Mouse (Mus musculus): ENCODE results near the gene Nt5c2. TPM values are rescaled to one million over a fixed set of nuclear protein-coding genes. Genes with fewer than 3 reads are reported as not detected.

Gene Nt5c2
- total and polyA plus RNA-seq, 3 experiments = 17.0 to 158 (median 148) TPM

GRCm38 (mm10) chr19:46929044-46929587 is 85.8 kb downstream of the Nt5c2 start:
- Histone ChIP-seq H3K27me3 (ENCODE audit: insufficient read depth, low read length) (no peaks in the 10 kb centered on the region), H3K9me3 (replicated peaks) (no peaks in the 10 kb centered on the region), H3K36me3 (replicated peaks) (peaks cover 54% of the 10 kb centered on the region), H3K4me3 (ENCODE audit: low read depth, low read length) (no peak overlapping the region), H3K4me1 (ENCODE audit: insufficient read depth, low read depth, low read length) (peaks cover 52% of the 10 kb centered on the region)
- no peak for TF ChIP-seq GATA1 (IDR thresholded peaks at IDR 0.05; ENCODE audit: borderline replicate concordance, low read length)
- no peak for TF ChIP-seq CTCF (IDR thresholded peaks at IDR 0.05; ENCODE audit: low read depth, low read length)
- TF ChIP-seq TAL1 (conservative IDR thresholded peaks at IDR 0.05; ENCODE audit: low read depth, low read length) = no peak
- DNase-seq (ENCODE audit: low spot score) = no peak
- ATAC-seq (ENCODE audit: extremely low read depth, insufficient number of reproducible peaks, low FRiP score, poor library complexity, severe bottlenecking) = no peak

- Histone ChIP-seq H3K4me1 (ENCODE audit: insufficient read depth, low read depth, low read length) (peaks cover 46% of the 10 kb centered on the region), H3K9me3 (replicated peaks) (no peaks in the 10 kb centered on the region), H3K4me3 (ENCODE audit: low read depth, low read length) (no peak overlapping the region), H3K36me3 (replicated peaks) (peaks cover 54% of the 10 kb centered on the region), H3K27me3 (ENCODE audit: insufficient read depth, low read length) (no peaks in the 10 kb centered on the region)
- TF ChIP-seq POLR2AphosphoS5 (IDR thresholded peaks at IDR 0.05; ENCODE audit: insufficient replicate concordance, low read depth, low read length) (no peak), TAL1 (conservative IDR thresholded peaks at IDR 0.05; ENCODE audit: low read depth, low read length) (no peak), GATA1 (IDR thresholded peaks at IDR 0.05; ENCODE audit: borderline replicate concordance, low read length) (no peak), CTCF (IDR thresholded peaks at IDR 0.05; ENCODE audit: low read depth, low read length) (no peak), GATA2 (IDR thresholded peaks at IDR 0.05; ENCODE audit: borderline replicate concordance, low read depth, low read length) (no peak)
- DNase-seq (ENCODE audit: low spot score) (no peak), ATAC-seq (ENCODE audit: extremely low read depth, insufficient number of reproducible peaks, low FRiP score, poor library complexity, severe bottlenecking) (no peak)
Observed at GRCm38 (mm10) chr19:46928136-46928535, 86.8 kb downstream of the Nt5c2 start.

- Histone ChIP-seq H3K9me3 (replicated peaks) (no peaks in the 10 kb centered on the region), H3K4me1 (ENCODE audit: insufficient read depth, low read depth, low read length) (peaks cover 41% of the 10 kb centered on the region), H3K36me3 (replicated peaks) (peaks cover 57% of the 10 kb centered on the region), H3K27me3 (ENCODE audit: insufficient read depth, low read length) (no peaks in the 10 kb centered on the region), H3K4me3 (ENCODE audit: low read depth, low read length) (no peak overlapping the region)
- ATAC-seq (ENCODE audit: extremely low read depth, insufficient number of reproducible peaks, low FRiP score, poor library complexity, severe bottlenecking) (no peak), DNase-seq (ENCODE audit: low spot score) (no peak)
- TF ChIP-seq CTCF (IDR thresholded peaks at IDR 0.05; ENCODE audit: low read depth, low read length) (no peak), TAL1 (conservative IDR thresholded peaks at IDR 0.05; ENCODE audit: low read depth, low read length) (no peak), GATA1 (IDR thresholded peaks at IDR 0.05; ENCODE audit: borderline replicate concordance, low read length) (no peak), GATA2 (IDR thresholded peaks at IDR 0.05; ENCODE audit: borderline replicate concordance, low read depth, low read length) (no peak), POLR2AphosphoS5 (IDR thresholded peaks at IDR 0.05; ENCODE audit: insufficient replicate concordance, low read depth, low read length) (no peak)
Observed at GRCm38 (mm10) chr19:46926951-46927350, 88.0 kb downstream of the Nt5c2 start.

GRCm38 (mm10) chr19:46926357-46926756 is 88.6 kb downstream of the Nt5c2 start:
- Histone ChIP-seq H3K4me3 (ENCODE audit: low read depth, low read length) (no peak overlapping the region; the same call in 1 of the 2 replicates), H3K9me3 (replicated peaks) (no peaks in the 10 kb centered on the region), H3K36me3 (replicated peaks) (peaks cover 60% of the 10 kb centered on the region), H3K27me3 (ENCODE audit: insufficient read depth, low read length) (no peaks in the 10 kb centered on the region), H3K4me1 (ENCODE audit: insufficient read depth, low read depth, low read length) (peaks cover 39% of the 10 kb centered on the region)
- no peak for TF ChIP-seq GATA1 (IDR thresholded peaks at IDR 0.05; ENCODE audit: borderline replicate concordance, low read length)
- TF ChIP-seq POLR2AphosphoS5 (IDR thresholded peaks at IDR 0.05; ENCODE audit: insufficient replicate concordance, low read depth, low read length) = no peak
- no peak for TF ChIP-seq GATA2 (IDR thresholded peaks at IDR 0.05; ENCODE audit: borderline replicate concordance, low read depth, low read length)
- TF ChIP-seq TAL1 (conservative IDR thresholded peaks at IDR 0.05; ENCODE audit: low read depth, low read length) = no peak
- no peak for TF ChIP-seq CTCF (IDR thresholded peaks at IDR 0.05; ENCODE audit: low read depth, low read length)
- no peak for DNase-seq (ENCODE audit: low spot score)
- ATAC-seq (ENCODE audit: extremely low read depth, insufficient number of reproducible peaks, low FRiP score, poor library complexity, severe bottlenecking) = no peak

GRCm38 (mm10) chr19:46920571-46920970 is 94.4 kb downstream of the Nt5c2 start:
- ATAC-seq (ENCODE audit: extremely low read depth, insufficient number of reproducible peaks, low FRiP score, poor library complexity, severe bottlenecking) = no peak
- TF ChIP-seq POLR2AphosphoS5 (IDR thresholded peaks at IDR 0.05; ENCODE audit: insufficient replicate concordance, low read depth, low read length) (no peak), GATA1 (IDR thresholded peaks at IDR 0.05; ENCODE audit: borderline replicate concordance, low read length) (no peak), TAL1 (conservative IDR thresholded peaks at IDR 0.05; ENCODE audit: low read depth, low read length) (no peak), CTCF (IDR thresholded peaks at IDR 0.05; ENCODE audit: low read depth, low read length) (no peak), GATA2 (IDR thresholded peaks at IDR 0.05; ENCODE audit: borderline replicate concordance, low read depth, low read length) (no peak)

GRCm38 (mm10) chr19:46915406-46916080 is 99.4 kb downstream of the Nt5c2 start:
- H3K4me3 ChIP-seq (ENCODE audit: low read depth, low read length) = no peak overlapping the region
- ATAC-seq (ENCODE audit: extremely low read depth, insufficient number of reproducible peaks, low FRiP score, poor library complexity, severe bottlenecking) (no peak), DNase-seq (ENCODE audit: low spot score) (no peak)
- no peaks in the 10 kb centered on the region for H3K27me3 ChIP-seq (ENCODE audit: insufficient read depth, low read length)
- peaks cover 55% of the 10 kb centered on the region for H3K36me3 ChIP-seq (replicated peaks)
- no peaks in the 10 kb centered on the region for H3K9me3 ChIP-seq (replicated peaks)
- TF ChIP-seq CTCF (IDR thresholded peaks at IDR 0.05; ENCODE audit: low read depth, low read length) (no peak), TAL1 (conservative IDR thresholded peaks at IDR 0.05; ENCODE audit: low read depth, low read length) (no peak), GATA2 (IDR thresholded peaks at IDR 0.05; ENCODE audit: borderline replicate concordance, low read depth, low read length) (no peak), POLR2AphosphoS5 (IDR thresholded peaks at IDR 0.05; ENCODE audit: insufficient replicate concordance, low read depth, low read length) (no peak), GATA1 (IDR thresholded peaks at IDR 0.05; ENCODE audit: borderline replicate concordance, low read length) (no peak)
- H3K4me1 ChIP-seq (ENCODE audit: insufficient read depth, low read depth, low read length) = peaks cover 48% of the 10 kb centered on the region

More at GRCm38 (mm10) chr19:46920571-46920970, 94.4 kb downstream of the Nt5c2 start:
- no peak for DNase-seq (ENCODE audit: low spot score)
- Histone ChIP-seq H3K4me1 (ENCODE audit: insufficient read depth, low read depth, low read length) (peaks cover 19% of the 10 kb centered on the region; the same call in 1 of the 2 replicates), H3K36me3 (replicated peaks) (peaks cover 69% of the 10 kb centered on the region), H3K9me3 (replicated peaks) (no peaks in the 10 kb centered on the region), H3K27me3 (ENCODE audit: insufficient read depth, low read length) (no peaks in the 10 kb centered on the region), H3K4me3 (ENCODE audit: low read depth, low read length) (no peak overlapping the region)
